Mouse (Mus musculus) neural tube, embryonic 13.5 days (tissue): ENCODE measurements around the gene Skiv2l. TPM values are rescaled to one million over a fixed set of nuclear protein-coding genes. Genes with fewer than 3 reads are reported as not detected.
"Not testable (repeated sequence)": the region's sequence is repeated elsewhere in the genome, so short reads cannot be mapped to it uniquely, and the experiment has no call there.

Experiments
- ATAC-seq: fragments of 200-750 bp; cut with Nextera tagmentation; 2 replicates; pipeline ENCODE4 v1.8.0; 2017; ENCODE audit warnings: low read depth, mild to moderate bottlenecking, moderate TSS enrichment, moderate library complexity
- H3K27ac ChIP-seq: fragments of 300-500 bp; sonication (generic); replicated peaks from 2 replicates; pipeline ENCODE4 v1.5.1; 2015; ENCODE audit warnings: moderate library complexity, mild to moderate bottlenecking, inconsistent platforms
- H3K27me3 ChIP-seq: fragments of 300-500 bp; sonication (generic); 2 replicates; pipeline ENCODE4 v1.6.1; 2015; ENCODE audit warnings: mild to moderate bottlenecking, inconsistent platforms
- H3K36me3 ChIP-seq: fragments of 300-500 bp; sonication (generic); 2 replicates; pipeline ENCODE4 v1.6.1; 2015; ENCODE audit warnings: mild to moderate bottlenecking, inconsistent platforms
- H3K4me1 ChIP-seq: fragments of 300-500 bp; sonication (generic); replicated peaks from 2 replicates; pipeline ENCODE4 v1.6.1; 2015; ENCODE audit warnings: inconsistent platforms
- H3K4me2 ChIP-seq: fragments of 300-500 bp; sonication (generic); 2 replicates; pipeline ENCODE4 v1.6.1; 2015; ENCODE audit warnings: inconsistent platforms, mild to moderate bottlenecking, moderate library complexity
- H3K4me3 ChIP-seq: fragments of 300-500 bp; sonication (generic); 2 replicates; pipeline ENCODE4 v1.5.1; 2015; ENCODE audit warnings: mild to moderate bottlenecking, inconsistent platforms
- H3K9ac ChIP-seq: fragments of 300-500 bp; sonication (generic); 2 replicates; pipeline ENCODE4 v1.6.1; 2015; ENCODE audit warnings: moderate library complexity, mild to moderate bottlenecking, inconsistent platforms
- H3K9me3 ChIP-seq: fragments of 300-500 bp; sonication (generic); 2 replicates; pipeline ENCODE4 v1.6.1; 2016; ENCODE audit warnings: inconsistent platforms
- WGBS: fragments of 180-500 bp; shearing (Covaris S2); methylation state at CpG from one replicate; pipeline ENCODE4 v1.1.7; 2015; 5-methylcytosine and 5-hydroxymethylcytosine counted together
- polyA plus RNA-seq: library from polyadenylated mRNA; unstranded; fragments of >200 nt; fragmentation: Nextera tagmentation; extraction: Ambion mirVana; gene quantifications from 2 replicates; pipeline ENCODE4 v1.2.1, GENCODE M21; 2015

Gene Skiv2l
- polyA plus RNA-seq, 1 experiment from 2014 or later = 49.7 TPM

DNA sequence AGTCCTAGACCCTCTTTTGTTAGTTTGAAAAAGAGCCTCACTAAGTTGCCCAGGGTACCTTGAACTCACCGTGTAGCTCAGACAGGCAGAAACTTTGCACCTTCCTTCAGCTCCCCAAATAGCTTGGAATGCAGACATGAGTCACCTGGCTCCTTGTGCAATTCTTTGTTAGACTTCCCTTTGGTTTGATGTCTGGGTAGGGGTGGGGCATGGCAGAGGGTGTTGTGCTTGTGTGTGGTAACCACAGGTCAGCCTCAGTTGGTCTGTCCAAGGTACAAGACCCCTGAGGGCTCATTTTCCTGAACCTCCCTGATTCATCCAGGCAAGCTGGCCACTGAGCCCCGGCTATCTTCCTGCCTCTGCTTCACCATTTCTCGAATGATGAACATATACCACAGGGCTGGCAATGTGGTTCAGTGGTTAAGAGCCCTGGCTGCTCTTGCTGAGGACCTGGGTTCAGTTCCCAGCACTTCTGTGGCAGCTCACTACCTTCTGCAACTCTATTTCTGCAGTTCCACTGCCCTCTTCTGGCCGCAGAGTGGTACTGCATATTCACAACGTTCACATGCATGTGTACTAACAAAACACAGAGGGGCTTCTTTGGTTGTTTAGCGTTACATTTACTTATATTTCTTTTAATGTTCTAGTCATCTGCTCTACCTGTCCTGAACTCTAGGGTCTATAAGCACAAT lies 45.0 kb downstream of the Skiv2l start:
- Histone ChIP-seq H3K4me2 (no peak overlapping the region), H3K4me3 (no peak overlapping the region), H3K27me3 (no peaks in the 10 kb centered on the region), H3K4me1 (no peaks in the 10 kb centered on the region), H3K27ac (no peak overlapping the region), H3K9me3 (peaks cover 12% of the 10 kb centered on the region; the same call in 1 of the 2 replicates), H3K36me3 (no peaks in the 10 kb centered on the region), H3K9ac (no peak overlapping the region)
- WGBS = 74% methylated on average over 6 of the region's 6 CpGs
- no peak for ATAC-seq

DNA sequence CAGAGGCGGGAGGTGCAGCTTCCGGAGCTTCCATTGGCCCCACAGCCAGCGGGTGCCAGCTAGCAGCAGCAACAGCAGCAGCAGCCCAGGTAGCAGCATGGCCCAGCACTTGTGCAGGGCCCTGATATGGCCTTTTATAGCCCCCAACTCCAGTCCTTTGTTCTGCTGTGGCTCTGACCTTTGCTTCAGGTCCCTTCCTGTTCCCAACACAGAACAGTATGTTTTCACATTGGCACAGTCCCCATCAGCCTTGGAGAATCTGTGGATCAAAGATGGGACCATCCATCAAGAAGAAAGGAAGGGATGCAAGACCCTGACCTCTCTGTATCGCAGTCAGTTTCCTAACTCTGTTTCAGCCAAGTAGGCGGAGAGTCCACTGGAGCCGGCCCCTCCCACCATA lies 45.7 kb downstream of the Skiv2l start, which contains the start of gene Cyp21a1:
Gene Cyp21a1, minus strand, starts transcription at position 261 of the 400 bp plus-strand sequence.
- WGBS = 84% methylated on average over 5 of the region's 6 CpGs
- not testable (repeated sequence) for H3K27ac ChIP-seq, ATAC-seq, H3K27me3 ChIP-seq, H3K4me3 ChIP-seq, H3K4me1 ChIP-seq, H3K36me3 ChIP-seq, H3K9ac ChIP-seq, H3K4me2 ChIP-seq
- H3K9me3 ChIP-seq = peaks cover 12% of the 10 kb centered on the region; the same call in 1 of the 2 replicates

GRCm38 (mm10) chr17:34803367-34803766 lies 46.6 kb downstream of the Skiv2l start:
- not testable (repeated sequence) for H3K27ac ChIP-seq, H3K27me3 ChIP-seq, H3K4me1 ChIP-seq, ATAC-seq, H3K4me2 ChIP-seq, H3K9ac ChIP-seq, H3K4me3 ChIP-seq, H3K36me3 ChIP-seq
- WGBS = 92% methylated on average over 6 of the region's 6 CpGs
- H3K9me3 ChIP-seq = peaks cover 12% of the 10 kb centered on the region; the same call in 1 of the 2 replicates

GRCm38 (mm10) chr17:34802756-34803155 lies 47.3 kb downstream of the Skiv2l start:
- H3K9ac ChIP-seq, H3K4me1 ChIP-seq, H3K27ac ChIP-seq, H3K36me3 ChIP-seq, H3K4me2 ChIP-seq, H3K27me3 ChIP-seq, ATAC-seq, H3K4me3 ChIP-seq: not testable (repeated sequence)
- 89% methylated on average over 9 of the region's 9 CpGs for WGBS
- H3K9me3 ChIP-seq = peaks cover 12% of the 10 kb centered on the region; the same call in 1 of the 2 replicates

DNA sequence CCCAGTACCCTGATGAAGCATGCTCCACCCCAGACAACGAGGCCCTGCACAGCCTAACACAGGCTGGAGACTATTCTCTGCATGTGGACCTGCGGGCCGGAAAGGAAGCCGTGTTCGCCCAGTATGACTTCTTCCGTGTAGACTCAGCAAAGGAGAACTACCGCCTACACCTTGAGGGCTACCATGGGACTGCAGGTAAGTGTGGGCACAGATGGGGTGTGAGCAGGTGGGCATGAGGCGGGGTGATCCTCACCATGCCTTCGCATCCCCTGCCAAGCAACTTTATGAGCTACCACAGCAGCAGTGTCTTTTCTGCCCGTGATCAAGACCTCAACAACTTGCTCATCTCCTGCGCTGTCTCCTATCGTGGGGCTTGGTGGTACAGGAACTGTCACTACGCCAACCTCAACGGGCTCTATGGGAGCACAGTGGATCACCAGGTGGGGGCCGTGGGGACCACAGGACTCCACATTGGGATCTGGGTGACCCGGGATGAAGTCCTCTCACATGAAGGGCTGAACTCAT lies 49.2 kb downstream of the Skiv2l start:
- not testable (repeated sequence) for H3K27ac ChIP-seq, ATAC-seq, H3K4me1 ChIP-seq, H3K9ac ChIP-seq, H3K36me3 ChIP-seq, H3K4me2 ChIP-seq, H3K27me3 ChIP-seq, H3K4me3 ChIP-seq
- peaks cover 12% of the 10 kb centered on the region; the same call in 1 of the 2 replicates for H3K9me3 ChIP-seq
- WGBS = 94% methylated on average over 16 of the region's 16 CpGs

DNA sequence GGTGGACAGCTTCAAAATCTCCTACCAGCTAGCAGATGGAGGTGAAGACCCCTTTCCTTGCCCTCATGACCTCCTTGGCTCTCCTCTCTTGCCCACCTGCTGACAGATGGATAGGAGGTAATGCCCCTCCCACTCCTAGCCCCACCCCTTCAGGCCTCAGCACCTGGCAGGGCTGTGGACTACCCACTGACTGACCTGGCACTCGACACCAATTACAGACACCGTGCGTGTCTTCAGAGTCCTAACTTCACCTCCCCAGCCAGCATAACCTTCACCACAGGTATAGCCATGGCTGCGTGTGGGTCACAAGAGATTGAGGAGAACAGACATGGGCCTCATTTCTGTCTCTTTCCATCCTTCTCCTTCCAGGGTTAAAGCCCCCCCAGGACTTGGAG lies 50.5 kb downstream of the Skiv2l start:
- Histone ChIP-seq H3K9ac (no peak overlapping the region), H3K4me2 (no peak overlapping the region), H3K36me3 (no peaks in the 10 kb centered on the region), H3K4me3 (no peak overlapping the region), H3K27ac (no peak overlapping the region), H3K27me3 (no peaks in the 10 kb centered on the region), H3K9me3 (no peaks in the 10 kb centered on the region), H3K4me1 (no peaks in the 10 kb centered on the region)
- ATAC-seq = no peak
- WGBS = 94% methylated on average over 4 of the region's 4 CpGs

DNA sequence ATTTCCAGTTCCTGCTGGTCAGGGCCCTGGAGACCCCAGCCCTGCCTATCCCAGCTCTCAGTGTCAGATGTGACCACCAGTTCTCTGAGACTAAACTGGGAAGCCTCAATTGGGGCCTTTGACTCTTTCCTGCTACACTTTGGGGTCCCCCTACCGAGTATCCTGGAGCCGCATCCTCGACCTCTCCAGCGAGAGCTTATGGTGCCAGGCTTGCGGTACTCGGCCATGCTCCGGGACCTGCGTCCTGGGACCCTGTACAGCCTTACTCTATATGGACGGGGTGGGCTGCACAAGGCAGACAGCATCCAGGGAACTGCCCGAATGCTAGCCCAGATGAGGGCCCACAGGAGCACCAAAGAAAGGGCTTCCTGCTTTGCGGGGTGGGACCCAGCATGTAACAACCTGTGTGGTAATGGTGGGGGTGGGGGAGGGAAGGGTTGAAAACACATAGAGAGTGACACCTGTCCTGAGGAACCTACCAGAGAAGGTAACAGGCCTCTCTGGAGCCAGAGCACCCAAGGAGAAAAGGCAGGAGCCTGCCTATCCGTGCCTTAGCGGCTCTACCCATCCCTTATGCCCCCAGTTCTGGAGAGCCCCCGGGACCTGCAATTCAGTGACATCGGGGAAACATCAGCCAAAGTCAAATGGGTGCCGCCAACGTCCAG lies 51.0 kb downstream of the Skiv2l start:
- Histone ChIP-seq H3K9me3 (no peaks in the 10 kb centered on the region), H3K27ac (no peak overlapping the region), H3K27me3 (no peaks in the 10 kb centered on the region), H3K36me3 (no peaks in the 10 kb centered on the region), H3K4me1 (no peaks in the 10 kb centered on the region), H3K4me2 (no peak overlapping the region), H3K4me3 (no peak overlapping the region), H3K9ac (no peak overlapping the region)
- 90% methylated on average over 17 of the region's 17 CpGs for WGBS
- ATAC-seq = no peak

- H3K36me3 ChIP-seq, ATAC-seq, H3K4me1 ChIP-seq, H3K4me2 ChIP-seq, H3K27me3 ChIP-seq, H3K9me3 ChIP-seq, H3K4me3 ChIP-seq, H3K9ac ChIP-seq, H3K27ac ChIP-seq: not testable (repeated sequence)
- 85% methylated on average over 7 of the region's 7 CpGs for WGBS
These were observed 51.9 kb downstream of the Skiv2l start for GRCm38 (mm10) chr17:34798071-34798470.

- H3K9me3 ChIP-seq, H3K36me3 ChIP-seq, H3K9ac ChIP-seq, H3K27ac ChIP-seq, H3K4me3 ChIP-seq, ATAC-seq, H3K4me2 ChIP-seq, H3K27me3 ChIP-seq, H3K4me1 ChIP-seq: not testable (repeated sequence)
- WGBS = 93% methylated on average over 10 of the region's 10 CpGs
These were observed 52.6 kb downstream of the Skiv2l start for GRCm38 (mm10) chr17:34797211-34797995.

DNA sequence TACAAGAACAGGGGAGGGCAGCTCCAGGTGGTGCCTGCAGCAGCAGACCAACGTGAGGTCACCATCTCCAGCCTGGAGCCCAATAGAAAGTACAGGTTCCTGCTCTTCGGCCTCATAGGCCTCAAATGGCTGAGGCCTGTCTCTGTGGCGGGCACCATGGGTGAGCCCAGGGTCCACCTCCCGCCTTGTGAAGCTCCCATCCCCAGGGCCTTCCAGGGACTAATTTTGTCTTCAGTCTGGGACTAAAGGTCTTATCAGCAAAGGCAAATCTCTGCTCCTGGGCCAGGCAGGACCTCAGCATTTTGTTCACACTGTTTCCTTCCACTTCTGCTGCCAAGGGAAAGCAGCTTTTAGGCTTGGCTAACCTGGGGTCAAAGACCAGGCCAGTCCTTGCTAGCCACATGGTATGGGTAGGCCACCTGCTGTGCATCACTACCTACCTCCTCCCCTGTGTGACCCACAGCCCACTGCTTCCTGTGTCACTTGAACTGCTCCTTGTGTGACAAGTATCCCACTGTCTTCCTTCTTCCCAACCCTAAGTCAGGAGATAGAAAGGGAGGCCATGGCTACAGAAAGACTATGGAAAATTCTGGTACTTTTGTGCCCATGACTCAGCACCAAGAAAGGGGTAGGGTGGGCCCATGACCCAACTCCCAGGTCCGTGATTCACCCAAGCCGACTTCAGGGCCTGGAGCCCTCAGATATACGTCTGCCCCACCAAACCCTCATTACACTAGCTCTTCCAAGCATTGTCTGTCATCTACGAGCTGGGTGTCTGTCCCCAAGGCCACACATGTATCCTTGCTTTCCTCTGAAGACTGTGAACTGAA lies 53.5 kb downstream of the Skiv2l start:
- Histone ChIP-seq H3K4me1 (no peaks in the 10 kb centered on the region), H3K36me3 (no peaks in the 10 kb centered on the region), H3K9me3 (peaks cover 6% of the 10 kb centered on the region; the same call in 1 of the 2 replicates), H3K4me3 (no peak overlapping the region), H3K27me3 (no peaks in the 10 kb centered on the region), H3K9ac (no peak overlapping the region), H3K4me2 (no peak overlapping the region), H3K27ac (no peak overlapping the region)
- 83% methylated on average over 8 of the region's 8 CpGs for WGBS
- no peak for ATAC-seq

DNA sequence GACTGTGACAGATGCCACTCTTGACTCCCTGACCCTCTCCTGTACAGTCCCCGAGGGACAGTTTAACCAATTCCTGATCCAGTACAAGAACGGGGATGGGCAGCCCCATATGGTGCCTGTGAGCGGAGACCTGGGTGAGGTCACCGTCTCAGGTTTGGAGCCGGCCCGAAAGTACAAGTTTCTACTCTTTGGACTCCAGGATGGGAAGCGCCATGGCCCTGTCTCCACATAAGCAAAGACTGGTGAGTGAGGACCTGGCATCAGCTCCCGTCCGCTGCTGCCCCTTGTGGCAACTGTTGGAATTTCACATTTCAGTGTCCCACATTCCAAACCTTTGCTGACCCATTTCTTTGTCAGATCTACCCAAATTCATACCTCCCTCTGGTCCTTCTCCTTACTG lies 54.4 kb downstream of the Skiv2l start:
- Histone ChIP-seq H3K4me1 (no peaks in the 10 kb centered on the region), H3K27me3 (no peaks in the 10 kb centered on the region), H3K36me3 (no peaks in the 10 kb centered on the region), H3K4me2 (no peak overlapping the region), H3K4me3 (no peak overlapping the region), H3K9me3 (peaks cover 6% of the 10 kb centered on the region; the same call in 1 of the 2 replicates), H3K27ac (no peak overlapping the region), H3K9ac (no peak overlapping the region)
- 66% methylated on average over 9 of the region's 9 CpGs for WGBS
- no peak for ATAC-seq
